Mouse (Mus musculus) small intestine, adult 2 months (tissue): ENCODE results near the gene 4930507D05Rik.

Source experiments
- CTCF ChIP-seq: fragments of 200-500 bp; IDR thresholded peaks from 2 replicates; pipeline ENCODE4 v1.5.1; 2012; ENCODE audit warnings: low read depth, mild to moderate bottlenecking, control low read depth, inconsistent platforms, low read length, moderate library complexity, mixed read lengths; ENCODE audit not compliant: insufficient replicate concordance, insufficient read length; ENCODE audit errors: extremely low read depth
- POLR2A ChIP-seq: fragments of 200-500 bp; IDR thresholded peaks from 2 replicates; pipeline ENCODE4 v1.6.1; 2012; ENCODE audit warnings: low read depth, mild to moderate bottlenecking, control low read depth, inconsistent platforms, low read length, moderate library complexity

- no peak for TF ChIP-seq CTCF
- no peak for TF ChIP-seq POLR2A
These were observed 35.7 kb upstream of the 4930507D05Rik start for GRCm38 (mm10) chr10:62413606-62413982.
